Mouse (Mus musculus) bone marrow macrophage, adult 2 months (primary cell): ENCODE data around the gene Supt4a.

Experiments used
- CTCF ChIP-seq: IDR thresholded peaks from 2 replicates; pipeline ENCODE4 v1.5.1; 2012; ENCODE audit warnings: low read depth, mild to moderate bottlenecking, low read length, moderate library complexity
- POLR2A ChIP-seq: IDR thresholded peaks from 2 replicates; pipeline ENCODE4 v1.6.1; 2012; ENCODE audit warnings: mild to moderate bottlenecking, low read depth, low read length, borderline replicate concordance

DNA sequence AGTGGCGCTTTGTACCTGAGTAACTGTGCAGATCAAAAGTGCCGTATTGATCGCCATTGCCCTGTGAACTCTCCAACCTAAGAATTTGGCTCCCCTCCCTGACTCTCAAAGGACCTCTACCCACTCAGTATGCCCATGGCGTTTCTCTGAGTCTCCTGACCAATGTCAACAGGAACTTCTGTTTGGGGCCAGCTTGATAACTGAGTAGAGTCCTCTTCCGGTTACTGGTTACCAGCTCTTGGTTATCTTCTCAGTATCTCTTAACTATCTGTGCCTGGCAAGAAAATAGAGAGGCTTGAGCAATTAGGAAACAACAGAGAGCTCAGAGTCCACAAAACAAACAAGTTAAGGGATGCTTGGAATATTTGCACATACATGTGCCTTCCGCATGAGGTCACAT is 36.2 kb upstream of the Supt4a start:
- TF ChIP-seq POLR2A (no peak), CTCF (no peak)
